Mouse (Mus musculus) kidney, postnatal 10 days (tissue): ENCODE measurements around the gene Spryd4.
"Not testable (repeated sequence)": the region's sequence is repeated elsewhere in the genome, so short reads cannot be mapped to it uniquely, and the experiment has no call there.

Experiments used
- DNase-seq: peaks from one replicate; pipeline ENCODE4 v3.0.0; 2021; ENCODE audit warnings: mixed read lengths

Gene Spryd4

DNA sequence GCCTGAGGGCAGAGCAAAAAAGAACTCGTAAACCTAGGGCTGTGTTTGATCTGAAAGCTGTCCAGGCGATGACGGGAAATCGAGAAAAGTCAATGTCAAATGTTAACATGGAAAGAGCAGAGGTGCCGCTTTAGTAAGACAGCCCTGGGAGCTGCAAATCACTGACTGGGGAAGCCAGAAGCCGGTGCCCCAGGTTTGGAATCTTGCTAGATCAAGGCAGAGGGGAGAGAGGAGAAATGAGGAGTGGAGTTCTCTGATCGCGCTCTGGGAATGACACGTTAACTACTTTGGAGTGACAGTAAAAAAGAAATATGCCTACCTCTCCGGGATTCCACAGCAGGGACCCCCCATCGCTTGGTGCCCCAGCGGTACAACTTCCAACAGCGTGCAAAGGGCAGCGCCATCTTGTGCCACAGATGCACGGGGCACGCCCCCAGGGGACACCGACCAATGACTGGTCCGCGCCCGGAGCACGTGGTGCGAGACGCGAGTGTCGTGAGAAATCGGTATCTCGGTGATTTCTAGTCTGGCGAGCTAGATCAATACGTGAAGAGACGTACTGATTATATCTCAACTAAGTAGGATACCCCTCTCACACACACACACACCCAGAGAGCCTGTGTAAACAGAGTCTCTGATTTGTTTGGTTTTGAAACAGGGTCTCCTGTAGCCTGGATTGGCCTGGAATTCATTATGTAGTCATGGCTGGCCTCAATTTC is at the start of gene Spryd4:
Gene Spryd4 (minus strand): TSS at position 418 of the 719 bp plus-strand sequence.
- peak; percentile 95 for DNase-seq

DNA sequence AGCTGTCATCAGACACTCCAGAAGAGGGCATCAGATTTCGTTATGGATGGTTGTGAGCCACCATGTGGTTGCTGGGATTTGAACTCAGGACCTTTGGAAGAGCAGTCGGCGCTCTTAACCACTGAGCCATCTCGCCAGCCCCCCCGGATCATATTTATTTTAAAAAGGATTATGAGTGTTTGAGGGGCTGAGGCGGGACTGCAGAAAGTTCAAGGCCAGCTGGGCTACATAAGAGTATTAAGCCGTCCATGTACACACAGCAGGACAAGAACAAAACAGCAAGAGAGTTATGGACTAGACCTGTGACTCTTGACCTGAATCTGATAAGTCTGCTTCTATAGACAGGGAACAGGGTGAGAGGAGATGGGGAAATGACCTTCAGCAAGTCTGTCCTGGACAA is 48.8 kb upstream of the Spryd4 start:
- not testable (repeated sequence) for DNase-seq

DNA sequence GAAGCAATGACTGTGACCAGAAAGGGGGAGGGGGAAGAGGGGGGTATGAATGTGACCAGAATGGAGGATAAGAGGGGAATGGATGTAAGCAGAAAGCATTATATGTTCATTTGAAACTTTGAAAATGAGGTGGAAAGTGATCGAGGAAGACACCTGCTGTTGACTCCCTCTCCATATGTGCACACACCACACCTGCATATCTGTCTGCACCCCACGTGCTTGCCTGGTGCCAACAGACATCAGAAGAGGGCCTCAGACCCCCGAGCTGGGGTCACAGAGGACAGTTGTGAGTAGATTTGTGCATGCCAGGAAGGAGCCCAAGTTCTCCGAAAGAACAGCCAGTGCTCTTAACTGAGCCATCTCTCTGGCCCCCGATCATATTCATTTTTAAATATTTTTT is 48.3 kb upstream of the Spryd4 start:
- DNase-seq, result no peak

DNA sequence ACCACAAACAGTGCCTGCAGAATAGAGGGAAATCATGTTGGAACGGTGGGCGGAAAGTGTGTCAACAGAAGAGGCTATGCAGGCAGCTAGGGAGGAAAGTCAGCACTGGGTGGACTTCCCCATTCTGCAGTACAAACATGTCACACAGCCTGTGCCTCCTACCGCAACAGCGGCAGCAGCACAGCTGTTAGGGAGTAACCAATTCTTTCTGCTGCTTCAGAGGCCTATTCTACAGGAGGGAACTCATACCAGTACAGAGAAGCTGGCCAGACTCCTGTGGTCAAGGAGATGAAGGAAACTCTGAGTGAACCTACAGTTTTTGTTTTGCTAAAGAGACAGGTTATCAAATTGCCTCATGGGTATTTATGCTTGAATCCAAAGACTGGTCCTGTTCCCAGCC is 47.3 kb upstream of the Spryd4 start:
- DNase-seq, result no peak

DNA sequence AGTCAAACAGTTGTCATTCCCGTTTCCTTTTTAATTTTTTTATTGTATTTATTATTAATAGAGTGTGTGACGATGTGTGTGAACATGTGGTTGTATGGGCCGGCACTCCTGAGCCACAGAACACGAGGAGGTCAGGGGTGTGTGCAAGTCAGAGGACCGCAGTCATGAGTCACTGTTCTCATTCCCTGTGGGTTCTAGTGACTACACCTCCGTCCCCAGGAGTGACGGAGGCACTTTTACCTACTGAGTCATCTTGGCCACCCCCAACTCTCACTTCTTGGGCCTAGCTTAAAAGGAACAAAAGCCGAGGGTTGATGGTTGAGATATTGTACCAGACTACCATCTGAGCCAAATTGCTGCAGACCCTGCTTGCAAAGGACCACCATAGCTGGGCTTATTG is 44.7 kb upstream of the Spryd4 start:
- DNase-seq, result no peak

DNA sequence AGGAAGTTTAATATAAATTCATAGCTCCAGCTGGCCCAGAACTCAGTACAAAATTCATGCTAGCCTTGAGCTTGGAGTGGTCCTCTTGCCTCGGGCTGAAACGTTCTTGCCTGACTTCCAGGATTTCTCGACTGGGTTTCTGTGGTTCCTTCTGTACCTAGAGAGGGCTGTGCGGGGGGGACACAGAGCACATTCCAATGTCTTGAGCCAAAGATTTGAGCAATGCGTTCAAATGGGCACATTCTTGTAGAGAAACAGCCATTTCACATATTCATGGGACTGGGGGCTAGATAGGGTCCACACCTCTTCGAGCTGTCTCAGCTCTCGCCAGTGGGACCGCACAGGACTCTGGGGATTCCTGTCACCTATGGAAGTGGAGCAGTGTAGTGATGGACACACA is 44.3 kb upstream of the Spryd4 start:
- no peak for DNase-seq

DNA sequence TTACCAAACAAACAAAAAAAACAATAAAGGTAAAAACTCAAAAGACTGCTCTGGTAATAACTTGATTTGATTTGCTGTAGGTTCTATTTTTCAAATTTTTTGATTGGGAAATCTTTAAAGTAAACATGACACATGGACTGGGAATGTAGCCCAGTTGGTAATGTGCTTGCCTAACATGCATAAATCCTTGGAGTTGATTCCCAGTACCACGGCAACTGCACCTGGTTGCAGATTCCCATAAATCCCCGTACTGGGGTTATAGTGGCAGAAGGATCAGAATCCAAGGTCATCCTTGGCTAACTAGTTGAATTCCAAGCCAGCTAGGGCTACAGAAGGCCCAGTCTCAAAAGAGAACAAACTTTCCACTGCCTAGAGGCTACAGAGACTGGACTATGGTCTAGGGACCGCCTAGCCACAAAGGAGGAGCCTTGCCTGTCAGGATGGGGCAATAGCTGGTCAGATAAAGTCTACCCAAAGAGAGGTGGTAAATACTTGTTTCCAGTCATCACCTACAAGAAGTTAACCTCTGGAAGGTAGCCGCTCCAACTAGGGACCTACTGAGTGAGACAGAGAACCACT is 42.2 kb upstream of the Spryd4 start, which contains the start of gene Apon:
Gene Apon (plus strand): TSS at position 420 of the 579 bp plus-strand sequence.
- DNase-seq, result no peak

DNA sequence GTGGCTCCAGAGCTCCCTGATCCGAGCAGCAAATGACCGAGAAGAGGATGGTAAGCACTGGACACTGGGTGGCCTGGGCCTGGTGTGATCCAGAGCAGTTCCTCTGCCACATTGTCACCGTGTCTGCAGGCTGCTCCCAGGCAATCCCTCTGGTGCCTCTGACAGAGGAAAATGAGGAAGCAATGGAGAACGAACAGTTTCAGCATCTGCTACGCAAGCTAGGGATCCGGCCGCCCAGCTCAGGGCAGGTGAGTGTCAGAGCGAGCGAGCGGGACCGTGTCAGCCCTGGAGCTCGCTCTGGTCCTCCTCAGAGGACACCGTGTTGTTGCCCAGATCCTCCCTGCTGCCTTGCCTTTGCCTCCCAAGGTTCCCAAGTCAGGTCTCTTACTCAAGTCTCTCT is 39.0 kb upstream of the Spryd4 start:
- DNase-seq, result no peak

DNA sequence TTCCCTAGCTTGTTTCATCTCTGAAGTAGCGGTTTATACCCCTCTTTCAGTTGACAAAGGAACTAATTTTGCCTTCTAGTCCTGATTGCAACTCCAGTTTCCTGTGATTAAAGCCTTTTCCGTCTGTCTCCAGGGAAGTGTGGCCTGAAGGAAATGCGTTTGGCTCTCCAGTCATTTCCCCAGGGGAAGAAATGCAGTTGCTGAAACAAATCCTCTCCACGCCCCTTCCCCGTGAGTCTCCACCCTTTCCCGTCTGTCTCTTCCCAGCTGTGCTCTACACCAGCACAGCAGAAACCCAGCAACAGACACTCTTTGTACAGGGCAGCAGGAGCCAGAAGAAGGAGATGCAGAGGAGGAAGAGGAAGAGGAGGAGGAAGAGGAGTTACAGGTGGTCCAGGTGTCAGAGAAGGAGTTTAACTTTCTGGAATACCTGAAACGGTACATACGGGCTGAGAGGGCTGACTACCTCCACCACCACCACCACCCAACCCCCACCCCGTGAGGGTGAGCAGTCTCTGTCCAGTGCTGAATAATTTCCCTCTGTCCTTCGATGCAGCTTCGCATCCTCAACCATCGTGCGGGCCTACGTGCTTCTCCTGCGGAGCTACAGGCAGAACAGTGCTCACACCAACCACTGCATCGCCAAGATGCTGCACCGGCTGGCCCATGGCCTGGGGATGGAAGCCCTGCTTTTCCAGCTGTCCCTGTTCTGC is 35.6 kb upstream of the Spryd4 start:
- DNase-seq, result peak; percentile 75

DNA sequence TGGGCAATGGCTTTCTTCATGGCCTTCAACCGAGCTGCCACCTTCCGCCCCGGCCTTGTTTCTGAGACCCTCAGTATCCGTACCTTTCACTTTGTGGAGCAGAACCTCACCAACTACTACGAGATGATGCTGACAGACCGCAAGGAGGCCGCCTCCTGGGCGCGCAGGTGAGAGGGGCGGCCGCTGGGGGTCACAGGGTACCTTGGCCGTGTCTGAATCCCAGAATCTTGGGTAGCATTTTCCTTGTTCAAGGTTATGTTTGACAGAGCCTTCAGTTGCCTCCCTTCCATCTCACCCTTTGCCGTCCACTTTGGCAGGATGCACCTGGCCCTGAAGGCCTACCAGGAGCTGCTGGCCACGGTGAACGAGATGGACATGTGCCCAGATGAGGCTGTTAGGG is 32.5 kb upstream of the Spryd4 start:
- DNase-seq, result no peak

DNA sequence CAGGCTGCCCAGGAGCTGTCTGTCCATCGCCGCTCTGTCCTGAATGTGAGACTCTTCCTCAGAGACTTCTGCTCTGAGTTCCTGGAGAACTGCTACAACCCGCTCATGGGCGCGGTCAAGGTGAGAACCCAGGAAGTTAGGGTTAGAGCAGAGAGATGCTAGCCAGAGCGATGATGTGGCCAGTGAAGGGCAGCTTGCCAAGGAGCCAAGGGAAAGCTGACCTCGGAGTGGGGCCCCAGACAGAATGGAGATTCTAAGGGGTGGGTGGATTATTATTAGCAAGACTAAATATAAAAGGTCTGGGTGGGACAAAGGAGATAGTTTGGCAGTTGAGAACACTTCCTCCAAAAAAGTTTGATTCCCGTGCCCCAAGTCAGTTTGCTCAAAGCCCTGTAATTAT is 31.6 kb upstream of the Spryd4 start:
- DNase-seq, result no peak

DNA sequence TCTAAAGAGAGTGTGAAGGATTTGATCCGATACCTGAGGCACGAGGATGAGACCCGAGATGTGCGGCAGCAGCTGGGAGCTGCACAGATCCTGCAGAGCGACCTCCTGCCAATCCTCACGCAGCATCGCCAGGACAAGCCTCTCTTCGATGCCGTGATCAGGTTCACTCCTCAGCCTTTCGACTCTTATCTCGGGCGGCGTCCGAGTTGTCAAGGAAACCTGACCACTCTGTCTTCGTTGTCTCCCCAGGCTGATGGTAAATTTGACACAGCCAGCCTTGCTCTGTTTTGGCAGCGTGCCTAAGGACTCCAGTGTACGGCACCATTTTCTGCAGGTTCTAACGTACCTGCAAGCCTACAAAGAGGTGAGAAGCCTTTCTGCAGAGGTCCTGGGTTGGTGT is 28.5 kb upstream of the Spryd4 start:
- no peak for DNase-seq

DNA sequence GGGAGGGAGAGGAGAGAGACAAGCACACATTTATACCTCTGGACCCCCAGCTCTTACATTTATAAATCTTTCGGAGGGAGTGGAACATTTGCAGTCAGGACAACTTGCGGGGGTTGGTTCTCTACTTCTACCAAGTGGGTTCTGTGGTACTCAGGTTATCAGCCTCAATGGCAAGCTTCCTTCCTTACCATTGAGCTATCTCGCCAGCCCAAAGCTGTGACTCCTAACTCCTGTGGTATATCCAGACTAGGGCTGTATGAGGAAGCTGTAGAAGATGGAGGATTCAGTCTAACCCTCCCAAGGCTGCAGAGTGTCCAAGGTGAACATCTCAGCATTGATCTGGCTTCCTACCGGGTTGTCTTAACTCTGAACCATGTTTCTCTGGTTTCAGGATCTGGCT is 27.5 kb upstream of the Spryd4 start:
- DNase-seq, result no peak

DNA sequence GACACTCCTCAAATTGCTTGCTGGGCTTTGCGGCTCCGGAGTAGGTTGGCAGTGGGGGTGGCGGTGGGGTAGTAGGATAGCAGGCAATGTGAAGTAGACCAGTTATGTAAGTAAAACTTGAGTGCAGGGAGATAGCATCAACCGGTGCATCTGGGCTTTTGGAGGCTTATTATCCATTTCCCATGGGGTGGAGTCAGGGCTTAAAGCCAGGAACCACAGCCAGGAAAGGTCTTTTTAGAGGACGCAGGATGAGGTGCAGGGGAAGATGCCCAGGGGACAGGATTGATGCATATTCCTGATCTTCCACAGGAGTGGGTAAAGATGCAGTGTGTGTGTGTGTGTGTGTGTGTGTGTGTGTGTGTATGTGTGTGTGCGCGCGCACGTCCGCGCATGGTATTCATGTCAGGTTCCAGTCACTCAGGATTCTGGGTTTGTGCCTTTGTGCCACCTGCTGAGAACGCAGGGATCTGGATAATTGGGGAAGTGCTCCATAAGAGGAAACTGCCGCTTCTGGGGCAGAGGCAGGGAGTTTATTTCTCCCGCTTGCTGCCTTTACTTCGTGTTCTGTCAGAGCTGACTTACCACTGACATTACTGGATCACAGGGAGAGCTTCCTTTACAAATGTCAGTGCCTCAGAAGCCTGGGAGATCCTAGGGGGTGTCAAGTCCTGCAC is 26.3 kb upstream of the Spryd4 start:
- peak; percentile 34 for DNase-seq

DNA sequence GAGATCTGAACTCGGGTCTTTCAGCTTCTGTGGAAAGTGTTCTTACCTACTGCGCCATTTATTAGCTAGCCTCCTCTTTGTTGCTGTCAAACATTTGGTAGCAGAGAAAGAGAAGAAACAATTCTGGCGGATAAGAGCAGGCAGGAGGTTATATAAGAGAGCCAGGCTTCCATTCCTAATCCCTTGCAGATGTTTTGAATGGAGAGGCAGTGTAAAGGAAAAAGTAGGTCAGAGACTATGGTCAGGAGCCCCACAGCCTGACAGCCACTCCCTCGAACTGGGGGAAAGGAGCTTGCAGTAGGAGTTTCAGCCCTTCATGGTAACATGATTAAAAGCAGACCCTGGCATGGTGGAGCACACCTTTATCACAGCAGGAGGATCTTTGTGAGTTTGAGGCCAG is 24.7 kb upstream of the Spryd4 start:
- DNase-seq, result no peak

DNA sequence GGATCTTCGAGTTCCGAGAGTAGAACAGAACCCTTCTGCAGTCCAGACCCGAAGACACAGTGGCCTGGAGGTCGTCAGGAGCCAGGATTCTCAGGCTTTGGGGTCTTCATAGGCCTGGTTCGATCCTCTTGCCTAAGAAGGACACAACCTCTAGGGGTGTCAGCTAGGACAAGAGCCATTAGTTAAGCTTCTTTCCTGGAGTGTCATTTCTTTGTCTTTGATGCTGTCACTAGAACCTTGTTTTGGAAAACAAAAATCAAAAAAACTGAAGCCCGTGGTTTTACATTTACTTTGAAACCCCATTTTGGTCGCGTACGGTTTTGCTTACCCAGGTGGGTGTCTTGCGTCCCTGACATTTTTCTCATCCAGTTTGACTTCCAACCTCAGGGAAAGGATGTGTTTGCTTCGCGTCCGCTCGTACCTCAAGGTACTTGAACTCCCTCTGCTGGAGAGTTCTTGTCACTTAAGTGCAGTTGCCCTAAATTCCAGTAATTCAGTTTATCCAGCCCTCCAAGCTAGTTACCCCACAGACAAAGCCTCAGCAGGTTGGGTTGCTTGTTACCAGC is 20.9 kb upstream of the Spryd4 start:
- DNase-seq, result peak; percentile 69

DNA sequence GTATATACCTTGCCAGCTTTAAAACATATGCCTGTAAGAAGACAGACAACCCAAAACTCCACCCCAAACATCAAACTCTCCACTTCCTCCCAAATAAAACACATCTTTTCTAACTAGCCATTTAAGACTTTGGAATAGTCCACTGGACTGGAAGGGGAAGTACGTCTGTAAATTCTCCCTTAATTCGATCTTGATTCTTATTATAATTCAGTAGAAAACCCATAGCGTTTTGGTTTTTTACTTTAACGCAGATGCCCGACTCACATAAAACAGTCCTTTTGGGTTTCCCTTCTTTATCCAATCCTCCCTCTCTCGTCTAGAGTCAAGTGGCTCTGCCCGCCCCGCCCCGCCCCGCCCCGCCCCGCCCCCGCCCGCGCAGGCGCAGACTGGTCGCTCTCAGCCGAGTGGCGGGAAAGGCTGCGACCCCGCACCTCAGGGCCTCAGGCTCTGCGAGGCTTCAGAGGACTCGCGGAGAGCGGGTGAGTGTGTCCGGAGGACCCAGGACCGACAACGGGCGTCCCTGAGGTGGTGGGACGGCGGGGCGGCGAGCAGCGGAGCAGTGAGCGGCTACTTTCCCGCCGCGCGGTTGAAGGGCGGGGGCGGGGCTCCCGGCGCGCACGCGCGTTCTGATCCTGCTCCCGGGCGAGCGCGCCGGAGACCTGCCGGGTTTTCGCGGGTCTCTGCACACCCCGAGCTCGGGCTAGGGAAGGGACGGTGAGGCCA is 20.3 kb upstream of the Spryd4 start, which contains the start of gene Timeless:
Gene Timeless (plus strand): TSS at position 369 of the 723 bp plus-strand sequence.
- DNase-seq, result peak; percentile 92

DNA sequence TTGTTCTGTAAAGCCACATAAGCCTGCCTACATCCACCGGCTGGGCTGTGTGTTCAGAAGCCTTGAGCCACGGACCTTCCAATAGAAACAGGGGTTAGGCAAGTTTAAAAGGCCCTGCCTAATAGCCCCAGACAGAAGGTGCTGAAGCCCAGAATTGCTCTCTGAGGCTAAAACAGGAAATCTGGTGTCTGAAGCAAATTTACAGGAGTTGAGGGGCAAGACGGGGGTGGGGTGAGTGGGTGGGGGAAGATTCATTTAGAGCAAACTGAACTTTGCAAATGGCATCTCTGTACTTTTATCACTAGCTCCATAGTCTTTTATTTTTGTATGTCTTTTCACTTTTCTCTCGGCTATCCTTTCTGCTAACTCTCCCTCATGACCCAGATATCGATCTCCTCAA is 19.5 kb upstream of the Spryd4 start:
- no peak for DNase-seq

DNA sequence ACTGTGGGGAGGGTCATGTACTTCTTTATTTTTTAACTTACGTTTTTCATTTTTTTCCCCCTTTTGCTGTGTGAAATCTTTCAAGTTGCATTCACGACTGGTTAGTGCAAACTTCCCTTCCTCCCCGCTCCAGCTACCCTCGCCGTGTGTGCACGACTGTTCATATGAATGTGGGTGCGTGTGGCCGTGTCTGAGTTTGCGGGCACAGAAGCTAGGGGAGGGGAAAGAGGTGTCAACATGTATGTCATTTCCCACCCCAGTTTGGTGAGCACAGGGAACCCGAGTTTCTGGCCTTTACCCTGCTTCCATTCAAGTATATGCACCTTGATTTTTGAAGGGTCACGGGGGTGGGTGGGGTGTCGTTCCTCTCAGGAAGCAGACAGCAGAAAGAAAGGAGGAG is 19.0 kb upstream of the Spryd4 start:
- no peak for DNase-seq

DNA sequence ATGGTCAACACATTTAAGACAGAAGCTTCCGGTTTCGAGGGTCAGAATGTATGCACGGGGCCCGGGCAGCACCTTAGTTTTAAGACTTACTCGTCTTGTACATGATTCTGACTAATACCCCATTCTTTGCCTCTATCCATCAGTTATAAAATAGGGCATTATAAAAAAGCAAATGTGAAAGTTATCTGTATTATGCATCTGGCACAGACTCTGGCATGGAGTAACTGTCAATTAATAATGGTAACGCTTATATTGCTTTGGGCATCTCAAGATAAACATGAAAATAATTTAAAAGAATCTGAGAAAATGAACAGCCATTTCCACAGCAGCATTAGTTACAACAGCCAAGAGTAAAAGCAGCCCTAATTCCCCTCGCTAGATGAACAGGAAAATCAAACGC is 16.4 kb upstream of the Spryd4 start:
- DNase-seq, result no peak

DNA sequence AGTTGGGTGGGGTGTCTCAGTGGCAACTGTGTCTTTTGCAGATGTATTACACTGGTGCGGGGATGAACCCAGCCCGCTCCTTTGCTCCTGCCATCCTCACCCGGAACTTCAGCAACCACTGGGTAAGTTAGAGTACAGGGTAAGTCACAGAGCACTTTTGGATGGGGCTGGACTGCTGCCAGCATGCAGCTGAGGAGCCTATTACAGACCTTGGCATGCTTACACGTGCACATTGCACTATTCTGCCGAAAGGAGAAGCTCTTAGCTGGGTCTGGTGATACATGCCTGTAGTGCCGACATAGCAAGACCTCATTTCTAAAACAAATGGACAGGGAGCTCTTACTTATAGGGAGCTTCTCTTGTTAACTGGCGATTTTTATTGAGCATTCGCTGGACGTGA is 16.0 kb upstream of the Spryd4 start:
- no peak for DNase-seq

DNA sequence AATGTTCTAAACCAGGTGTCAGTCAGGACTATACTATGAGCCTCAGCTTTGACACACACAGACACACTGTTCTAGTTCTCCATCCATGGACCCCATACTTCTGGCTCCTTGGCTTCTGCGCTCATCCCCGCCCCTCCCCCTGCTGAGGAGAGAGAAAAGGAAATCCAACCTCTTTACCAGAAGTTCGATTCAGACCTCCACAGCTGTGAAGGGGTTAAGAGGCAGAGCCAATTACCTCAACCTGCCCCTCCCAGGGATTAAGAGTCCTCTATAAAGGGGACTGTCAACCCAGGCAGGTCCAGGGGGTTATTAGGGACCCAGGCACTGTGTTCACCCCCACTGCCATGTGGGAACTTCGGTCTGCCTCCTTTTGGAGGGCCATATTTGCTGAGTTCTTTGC is 13.9 kb upstream of the Spryd4 start, which contains the start of gene Mip:
Gene Mip (plus strand): TSS at position 301 of the 400 bp plus-strand sequence.
- no peak for DNase-seq
